Comparison of ENCODE assay signal across 8 mouse cellular contexts in genomic region chr3:157876439-157877156, GRCm38 (mm10). TPM values are rescaled to one million over a fixed set of nuclear protein-coding genes. Genes with fewer than 3 reads are reported as not detected.
DNase-seq lines count a peak whose midpoint lies in the region; ATAC-seq and TF ChIP-seq lines count a peak whose summit lies in the region.

No protein-coding gene starts in this region.

- TF ChIP-seq EP300 in heart, adult 2 months (IDR thresholded peaks at IDR 0.05; ENCODE audit: insufficient read depth, low read depth, low read length), result no peak

- peak; percentile 89 for TF ChIP-seq CTCF in heart, adult 2 months (IDR thresholded peaks at IDR 0.05)

- no peak overlapping the region for H3K4me3 ChIP-seq in heart, adult 2 months

- no peaks in the 10 kb centered on the region for H3K36me3 ChIP-seq in heart, adult 2 months (ENCODE audit: control insufficient read depth, insufficient read depth, low read length)

- ATAC-seq in common myeloid progenitor, adult 5-6 weeks (replicated peaks; ENCODE audit: low read depth, poor library complexity, severe bottlenecking), result peak; percentile 95

- intact Hi-C loops in heart, adult 2 months (cut with DNase I), result loop anchor here (2.0 kb wide), 1 partner anchor 200 kb away; no protein-coding TSS in a partner anchor
- intact Hi-C loops in heart, postnatal 25 days (cut with DNase I), result loop anchor here (2.0 kb wide), 1 partner anchor 200 kb away; no protein-coding TSS in a partner anchor
- intact Hi-C loops in heart, postnatal 10 days (cut with DNase I), result loop anchor here (1.0 to 10.0 kb wide), 3 partner anchors 200 to 1668 kb away; partner anchors contain the start of gene Ptger3

- no peak for TF ChIP-seq POLR2A in heart, adult 2 months (IDR thresholded peaks at IDR 0.05; ENCODE audit: insufficient read depth, low read depth, low read length)

- WGBS in heart, adult 2 months, result 31% methylated on average over 11 of the region's 11 CpGs
- whole genome bisulfite sequencing in large intestine, adult 2 months, result 36% methylated on average over 11 of the region's 11 CpGs

- no peak overlapping the region for H3K9ac ChIP-seq in heart, adult 2 months (ENCODE audit: low read depth, low read length)

- peak; percentile 5 to 19 for DNase-seq in heart, adult 2 months
- no peak for DNase-seq in heart, postnatal 25 days (ENCODE audit: low spot score)
- DNase-seq in R1 (ENCODE audit: low read depth, low spot score), result peak; percentile 74
- DNase-seq in heart, postnatal 10 days, result peak; percentile 43 to 59
- peak; percentile 53 for DNase-seq in large intestine, adult 2 months (ENCODE audit: low read depth, low spot score)
- DNase-seq in lung, postnatal 36 days, result peak; percentile 75
- peak; percentile 33 for DNase-seq in right cerebral cortex, postnatal 4 days

- no peaks in the 10 kb centered on the region for H3K27me3 ChIP-seq in heart, adult 2 months (ENCODE audit: control insufficient read depth, insufficient read depth, low read length)

- H3K4me1 ChIP-seq in heart, adult 2 months (ENCODE audit: control insufficient read depth, insufficient read depth, low read length), result no peaks in the 10 kb centered on the region

- H3K27ac ChIP-seq in heart, adult 2 months, result no peak overlapping the region

- no peaks in the 10 kb centered on the region for H3K79me2 ChIP-seq in heart, adult 2 months (replicated peaks; ENCODE audit: control insufficient read depth, insufficient read depth, low read length)

RNA-seq across cellular contexts. Expression of gene Cth, which starts 48.3 kb away (rescaled TPM):
- total RNA-seq in heart, adult 2 months (2021), result 1 to 10 TPM in 1 of 2 experiments, under 1 TPM in 1; 0.93 to 4.8 TPM
- polyA plus RNA-seq in heart, adult 2 months (2012; rRNA removed), result 1.3 and 1.8 TPM in 2 replicates
- total RNA-seq in heart, postnatal 25 days (2021), result 1 to 10 TPM; 3.2 to 3.7 TPM
- total RNA-seq in common myeloid progenitor, adult 5-6 weeks (2017), result not detected in 2 replicates
- under 1 TPM in 1 of 2 experiments, not detected in 1; 0.17 TPM for total RNA-seq in heart, postnatal 10 days (2021)
- 46.6 and 51.3 TPM in 2 replicates for polyA plus RNA-seq in large intestine, adult 2 months (2012; rRNA removed)
